Mouse (Mus musculus) thymus, adult 18-20 months (tissue): ENCODE measurements around the gene Mars.
A peak's percentile ranks its signal among the peaks of the same experiment; 100 is the strongest.

ENCODE experiments used
- DNase-seq, 2 experiments: peaks; one replicate each; pipeline ENCODE4 v3.0.0; 2022; ENCODE audit warnings: mixed read lengths in 2 of 2

Mars gene

GRCm38 (mm10) chr10:127311476-127312355 lies at the start of gene Mars:
TSS of gene Mars (minus strand) at chr10:127311786.
- peak; percentile 87 to 94 for DNase-seq

GRCm38 (mm10) chr10:127360714-127361113 lies 49.1 kb upstream of the Mars start:
- DNase-seq = no peak

- DNase-seq = no peak
Observed at GRCm38 (mm10) chr10:127355336-127355735, 43.8 kb upstream of the Mars start.

- DNase-seq = no peak
Observed at GRCm38 (mm10) chr10:127353909-127354895, 42.6 kb upstream of the Mars start, which contains the start of gene Inhbe. TSS of gene Inhbe (minus strand) at chr10:127354411.

- no peak for DNase-seq
Observed at GRCm38 (mm10) chr10:127352766-127353165, 41.2 kb upstream of the Mars start.

GRCm38 (mm10) chr10:127352187-127352586 lies 40.6 kb upstream of the Mars start:
- DNase-seq = peak in 1 of 2 experiments; percentile 4

- DNase-seq = peak in 1 of 2 experiments; percentile 4
Observed at GRCm38 (mm10) chr10:127351719-127352118, 40.1 kb upstream of the Mars start.

- DNase-seq = no peak
Observed at GRCm38 (mm10) chr10:127351285-127351595, 39.7 kb upstream of the Mars start.

- peak; percentile 52 to 55 for DNase-seq
Observed at GRCm38 (mm10) chr10:127350594-127351284, 39.2 kb upstream of the Mars start.

- no peak for DNase-seq
Observed at GRCm38 (mm10) chr10:127349810-127350209, 38.2 kb upstream of the Mars start.

GRCm38 (mm10) chr10:127348957-127349356 lies 37.4 kb upstream of the Mars start:
- peak in 1 of 2 experiments; percentile 7 for DNase-seq

GRCm38 (mm10) chr10:127346173-127346572 lies 34.6 kb upstream of the Mars start:
- DNase-seq = no peak

- no peak for DNase-seq
Observed at GRCm38 (mm10) chr10:127343029-127343428, 31.4 kb upstream of the Mars start.

GRCm38 (mm10) chr10:127341891-127342639 lies 30.5 kb upstream of the Mars start, which contains the start of gene Gli1:
TSS of gene Gli1 (minus strand) at chr10:127341974.
- DNase-seq = peak in 1 of 2 experiments; percentile 70

GRCm38 (mm10) chr10:127341360-127341690 lies 29.7 kb upstream of the Mars start:
- DNase-seq = no peak

- no peak for DNase-seq
Observed at GRCm38 (mm10) chr10:127340577-127341359, 29.2 kb upstream of the Mars start.

- DNase-seq = no peak
Observed at GRCm38 (mm10) chr10:127339683-127340576, 28.3 kb upstream of the Mars start.

GRCm38 (mm10) chr10:127338930-127339682 lies 27.5 kb upstream of the Mars start:
- DNase-seq = peak in 1 of 2 experiments; percentile 72

GRCm38 (mm10) chr10:127337536-127338099 lies 26.0 kb upstream of the Mars start:
- no peak for DNase-seq
